Mouse (Mus musculus): Measurements from ENCODE around the gene Cep170.

Cep170 gene

GRCm38 (mm10) chr1:176825084-176825483 lies 11.2 kb upstream of the Cep170 start:
- DNase-seq (ENCODE audit: low read depth), result no peak

GRCm38 (mm10) chr1:176824611-176825010 lies 10.7 kb upstream of the Cep170 start:
- no peak for DNase-seq (ENCODE audit: low read depth)

GRCm38 (mm10) chr1:176823889-176824288 lies 10.0 kb upstream of the Cep170 start:
- no peak for DNase-seq (ENCODE audit: low read depth)

GRCm38 (mm10) chr1:176822949-176823348 lies 9.1 kb upstream of the Cep170 start:
- no peak for DNase-seq (ENCODE audit: low read depth)

- DNase-seq (ENCODE audit: low read depth), result no peak
Measured at GRCm38 (mm10) chr1:176821929-176822328, 8.1 kb upstream of the Cep170 start.

GRCm38 (mm10) chr1:176818763-176819162 lies 4.9 kb upstream of the Cep170 start:
- DNase-seq (ENCODE audit: low read depth), result no peak

- no peak for DNase-seq (ENCODE audit: low read depth)
Measured at GRCm38 (mm10) chr1:176818147-176818546, 4.3 kb upstream of the Cep170 start.

- no peak for DNase-seq (ENCODE audit: low read depth)
Measured at GRCm38 (mm10) chr1:176816728-176817127, 2.9 kb upstream of the Cep170 start.

GRCm38 (mm10) chr1:176814591-176815062 lies 760 bp upstream of the Cep170 start, which contains the start of gene Sdccag8:
TSS of gene Sdccag8 (plus strand) at chr1:176814660.
- peak; percentile 94 for DNase-seq (ENCODE audit: low read depth)

GRCm38 (mm10) chr1:176813292-176814035 lies 403 bp downstream of the Cep170 start:
- peak; percentile 54 for DNase-seq (ENCODE audit: low read depth)

- DNase-seq (ENCODE audit: low read depth), result peak; percentile 11
Measured at GRCm38 (mm10) chr1:176812491-176813291, 1.2 kb downstream of the Cep170 start.

GRCm38 (mm10) chr1:176811892-176812291 lies 2.0 kb downstream of the Cep170 start:
- DNase-seq (ENCODE audit: low read depth), result no peak

GRCm38 (mm10) chr1:176810161-176810560 lies 3.7 kb downstream of the Cep170 start:
- no peak for DNase-seq (ENCODE audit: low read depth)

GRCm38 (mm10) chr1:176800728-176801365 lies 13.0 kb downstream of the Cep170 start:
- DNase-seq (ENCODE audit: low read depth), result peak; percentile 82

GRCm38 (mm10) chr1:176798673-176799072 lies 15.2 kb downstream of the Cep170 start:
- DNase-seq (ENCODE audit: low read depth), result no peak

GRCm38 (mm10) chr1:176792175-176792574 lies 21.7 kb downstream of the Cep170 start:
- DNase-seq (ENCODE audit: low read depth), result no peak

GRCm38 (mm10) chr1:176789326-176789725 lies 24.5 kb downstream of the Cep170 start:
- DNase-seq (ENCODE audit: low read depth), result no peak

- DNase-seq (ENCODE audit: low read depth), result no peak
Measured at GRCm38 (mm10) chr1:176774533-176774932, 39.3 kb downstream of the Cep170 start.

- DNase-seq (ENCODE audit: low read depth), result peak; percentile 4
Measured at GRCm38 (mm10) chr1:176762295-176762694, 51.6 kb downstream of the Cep170 start.

- DNase-seq (ENCODE audit: low read depth), result no peak
Measured at GRCm38 (mm10) chr1:176760673-176761072, 53.2 kb downstream of the Cep170 start.

GRCm38 (mm10) chr1:176755586-176755985 lies 58.3 kb downstream of the Cep170 start:
- no peak for DNase-seq (ENCODE audit: low read depth)

Measured in naive thymus-derived CD4-positive, alpha-beta T cell, adult 2 months (primary cell).